Mouse (Mus musculus) forebrain, embryonic 13.5 days (tissue): ENCODE results near the gene Erbin. TPM values are rescaled to one million over a fixed set of nuclear protein-coding genes. Genes with fewer than 3 reads are reported as not detected.

Experiments used
- ATAC-seq: fragments of 200-750 bp; cut with Nextera tagmentation; 2 replicates; pipeline ENCODE4 v1.8.0; 2017
- H3K27ac ChIP-seq: fragments of 300-500 bp; sonication (generic); 2 replicates; pipeline ENCODE4 v1.5.1; 2015; ENCODE audit warnings: inconsistent platforms, mild to moderate bottlenecking, moderate library complexity
- H3K27me3 ChIP-seq: fragments of 300-500 bp; sonication (generic); 2 replicates; pipeline ENCODE4 v1.6.1; 2015; ENCODE audit warnings: mild to moderate bottlenecking, inconsistent platforms
- H3K36me3 ChIP-seq: fragments of 300-500 bp; sonication (generic); 2 replicates; pipeline ENCODE4 v1.6.1; 2015; ENCODE audit warnings: mild to moderate bottlenecking, inconsistent platforms; ENCODE audit not compliant: poor library complexity, severe bottlenecking
- H3K4me1 ChIP-seq: fragments of 300-500 bp; sonication (generic); 2 replicates; pipeline ENCODE4 v1.6.1; 2015; ENCODE audit warnings: inconsistent platforms
- H3K4me2 ChIP-seq: fragments of 300-500 bp; sonication (generic); 2 replicates; pipeline ENCODE4 v1.6.1; 2015; ENCODE audit warnings: inconsistent platforms, mild to moderate bottlenecking, moderate library complexity
- H3K4me3 ChIP-seq: fragments of 300-500 bp; sonication (generic); 2 replicates; pipeline ENCODE4 v1.5.1; 2015; ENCODE audit warnings: mild to moderate bottlenecking, inconsistent platforms
- H3K9ac ChIP-seq: fragments of 300-500 bp; sonication (generic); 2 replicates; pipeline ENCODE4 v1.6.1; 2015; ENCODE audit warnings: mild to moderate bottlenecking, inconsistent platforms
- H3K9me3 ChIP-seq: fragments of 300-500 bp; sonication (generic); replicated peaks from 2 replicates; pipeline ENCODE4 v1.6.1; 2016; ENCODE audit warnings: inconsistent platforms
- WGBS: fragments of 180-500 bp; shearing (Covaris S2); methylation state at CpG from one replicate; pipeline ENCODE4 v1.1.7; 2015; 5-methylcytosine and 5-hydroxymethylcytosine counted together
- polyA plus RNA-seq: library from polyadenylated mRNA; unstranded; fragments of >200 nt; fragmentation: Nextera tagmentation; extraction: Ambion mirVana; gene quantifications from 2 replicates; pipeline ENCODE4 v1.2.1, GENCODE M21; 2015

The Erbin gene
- polyA plus RNA-seq, 1 experiment from 2014 or later = 15.6 TPM

GRCm38 (mm10) chr13:103900015-103900414 lies 20.3 kb downstream of the Erbin start:
- no peaks in the 10 kb centered on the region for H3K27me3 ChIP-seq
- H3K4me3 ChIP-seq = no peak overlapping the region
- H3K9ac ChIP-seq = no peak overlapping the region
- WGBS = 100% methylated on average over 1 of the region's 1 CpGs
- no peak for ATAC-seq
- peaks cover 9% of the 10 kb centered on the region for H3K36me3 ChIP-seq
- H3K9me3 ChIP-seq = peaks cover 3% of the 10 kb centered on the region
- no peak overlapping the region for H3K4me2 ChIP-seq
- H3K27ac ChIP-seq = no peak overlapping the region
- H3K4me1 ChIP-seq = no peaks in the 10 kb centered on the region

- ATAC-seq = no peak
- no peak overlapping the region for H3K9ac ChIP-seq
- 96% methylated on average over 4 of the region's 4 CpGs for WGBS
Observed at GRCm38 (mm10) chr13:103897606-103898005, 22.7 kb downstream of the Erbin start.

GRCm38 (mm10) chr13:103893065-103893464 lies 27.2 kb downstream of the Erbin start:
- H3K27ac ChIP-seq = no peak overlapping the region
- H3K4me1 ChIP-seq = peaks cover 13% of the 10 kb centered on the region
- H3K4me2 ChIP-seq = no peak overlapping the region
- H3K9me3 ChIP-seq = no peaks in the 10 kb centered on the region; the same call in 1 of the 2 replicates
- H3K27me3 ChIP-seq = no peaks in the 10 kb centered on the region
- H3K4me3 ChIP-seq = no peak overlapping the region
- ATAC-seq = no peak
- H3K9ac ChIP-seq = no peak overlapping the region
- 96% methylated on average over 5 of the region's 5 CpGs for WGBS
- peaks cover 3% of the 10 kb centered on the region; the same call in 1 of the 2 replicates for H3K36me3 ChIP-seq

More at GRCm38 (mm10) chr13:103897606-103898005, 22.7 kb downstream of the Erbin start:
- H3K4me2 ChIP-seq = no peak overlapping the region
- H3K9me3 ChIP-seq = peaks cover 3% of the 10 kb centered on the region
- no peak overlapping the region for H3K4me3 ChIP-seq
- peaks cover 9% of the 10 kb centered on the region for H3K36me3 ChIP-seq
- H3K27ac ChIP-seq = no peak overlapping the region
- no peaks in the 10 kb centered on the region for H3K27me3 ChIP-seq
- H3K4me1 ChIP-seq = no peaks in the 10 kb centered on the region

DNA sequence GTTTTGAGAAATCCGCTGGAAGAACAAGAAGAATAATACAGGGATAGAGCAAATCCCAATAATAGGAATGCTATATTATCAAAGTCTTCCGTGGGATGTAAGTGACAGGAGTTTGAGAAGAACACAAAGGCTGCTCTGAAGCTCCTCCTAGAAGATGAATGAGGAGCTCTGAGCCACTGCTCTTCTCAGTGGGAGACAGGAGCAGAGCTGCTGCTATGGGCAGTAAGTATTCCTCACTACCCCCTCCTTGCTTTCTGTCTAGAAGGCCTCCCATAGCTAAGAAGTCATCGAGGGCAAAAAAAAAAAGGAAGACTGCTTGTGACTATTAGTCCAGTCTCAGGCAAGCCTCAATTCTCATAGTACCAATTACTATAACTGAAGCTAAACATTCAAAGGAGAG lies 30.3 kb downstream of the Erbin start:
- H3K27ac ChIP-seq = no peak overlapping the region
- peaks cover 13% of the 10 kb centered on the region for H3K4me1 ChIP-seq
- ATAC-seq = peak; percentile 57; the same call in 1 of the 2 replicates
- H3K4me3 ChIP-seq = no peak overlapping the region
- H3K36me3 ChIP-seq = no peaks in the 10 kb centered on the region; the same call in 1 of the 2 replicates
- no peaks in the 10 kb centered on the region for H3K27me3 ChIP-seq
- no peak overlapping the region for H3K4me2 ChIP-seq
- no peaks in the 10 kb centered on the region for H3K9me3 ChIP-seq
- 29% methylated on average over 3 of the region's 3 CpGs for WGBS
- H3K9ac ChIP-seq = no peak overlapping the region

- Histone ChIP-seq H3K4me3 (no peak overlapping the region), H3K36me3 (no peaks in the 10 kb centered on the region; the same call in 1 of the 2 replicates), H3K4me1 (peaks cover 13% of the 10 kb centered on the region), H3K4me2 (no peak overlapping the region), H3K9me3 (no peaks in the 10 kb centered on the region), H3K9ac (no peak overlapping the region), H3K27me3 (no peaks in the 10 kb centered on the region), H3K27ac (no peak overlapping the region)
- no peak for ATAC-seq
- 92% methylated on average over 3 of the region's 3 CpGs for WGBS
Observed at GRCm38 (mm10) chr13:103886503-103886902, 33.8 kb downstream of the Erbin start.

- H3K9ac ChIP-seq = no peak overlapping the region
- H3K36me3 ChIP-seq = peaks cover 11% of the 10 kb centered on the region
- H3K4me3 ChIP-seq = no peak overlapping the region
- no peaks in the 10 kb centered on the region for H3K4me1 ChIP-seq
- H3K27me3 ChIP-seq = no peaks in the 10 kb centered on the region
- no peak for ATAC-seq
- no peak overlapping the region for H3K4me2 ChIP-seq
- WGBS = 95% methylated on average over 4 of the region's 4 CpGs
- H3K27ac ChIP-seq = no peak overlapping the region
- no peaks in the 10 kb centered on the region for H3K9me3 ChIP-seq
Observed at GRCm38 (mm10) chr13:103881200-103881599, 39.1 kb downstream of the Erbin start.

DNA sequence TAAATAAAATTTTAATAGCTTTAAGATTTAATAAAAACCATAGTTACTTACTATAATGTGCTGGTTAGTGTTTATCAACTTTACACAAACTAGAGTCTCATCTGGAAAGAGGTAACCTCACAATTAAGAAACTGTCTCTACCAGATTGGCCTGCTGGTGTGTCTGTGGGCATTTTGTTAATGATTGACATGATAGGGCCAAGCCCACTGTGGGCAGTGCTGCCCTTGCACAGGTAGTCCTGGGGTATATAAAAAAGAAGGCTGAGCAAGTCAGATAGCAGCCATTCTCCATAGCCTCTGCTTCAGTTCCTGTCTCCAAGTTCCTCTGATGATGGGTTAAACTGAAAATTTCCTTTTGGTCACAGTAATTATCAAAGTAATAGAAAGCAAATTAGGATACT lies 43.6 kb downstream of the Erbin start:
- Histone ChIP-seq H3K9me3 (no peaks in the 10 kb centered on the region), H3K27ac (no peak overlapping the region), H3K9ac (no peak overlapping the region), H3K4me2 (no peak overlapping the region), H3K36me3 (peaks cover 11% of the 10 kb centered on the region), H3K4me3 (no peak overlapping the region), H3K27me3 (no peaks in the 10 kb centered on the region), H3K4me1 (no peaks in the 10 kb centered on the region)
- no peak for ATAC-seq

DNA sequence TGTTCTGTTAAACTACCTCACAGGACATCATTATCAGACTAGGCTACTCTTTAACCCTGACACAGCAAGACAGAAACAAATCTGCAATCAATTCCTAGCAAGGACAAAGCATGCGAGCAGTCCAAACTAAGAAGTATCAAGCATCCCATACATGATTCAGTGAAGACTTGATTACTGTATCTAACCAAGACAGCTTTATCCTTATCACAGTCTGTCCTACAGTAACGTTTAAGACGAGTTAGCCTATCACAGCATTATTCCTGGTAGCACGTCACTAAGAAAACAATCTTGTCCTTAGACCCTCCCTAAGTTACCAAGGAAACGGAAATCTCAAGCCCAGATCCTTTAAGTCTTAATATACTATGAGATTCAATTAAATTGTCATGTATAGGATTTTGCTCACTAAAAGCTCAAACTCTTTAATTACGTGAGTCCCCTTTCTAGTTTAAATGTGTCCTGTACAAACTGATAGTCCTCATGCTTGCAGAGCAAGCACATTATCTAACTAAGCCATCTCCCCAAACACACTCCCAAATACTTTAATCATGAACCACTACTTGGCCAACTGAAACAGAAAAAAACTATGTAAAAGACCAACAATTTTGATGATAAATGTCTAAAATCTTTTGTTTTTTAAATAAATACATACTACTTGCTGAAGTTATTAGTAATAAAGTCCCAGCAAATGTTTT lies 44.3 kb downstream of the Erbin start:
- H3K9ac ChIP-seq = no peak overlapping the region
- WGBS = 85% methylated on average over 6 of the region's 6 CpGs
- no peak for ATAC-seq
- H3K9me3 ChIP-seq = no peaks in the 10 kb centered on the region
- H3K36me3 ChIP-seq = peaks cover 11% of the 10 kb centered on the region
- no peak overlapping the region for H3K27ac ChIP-seq
- no peaks in the 10 kb centered on the region for H3K4me1 ChIP-seq
- no peak overlapping the region for H3K4me3 ChIP-seq
- H3K4me2 ChIP-seq = no peak overlapping the region
- no peaks in the 10 kb centered on the region for H3K27me3 ChIP-seq

DNA sequence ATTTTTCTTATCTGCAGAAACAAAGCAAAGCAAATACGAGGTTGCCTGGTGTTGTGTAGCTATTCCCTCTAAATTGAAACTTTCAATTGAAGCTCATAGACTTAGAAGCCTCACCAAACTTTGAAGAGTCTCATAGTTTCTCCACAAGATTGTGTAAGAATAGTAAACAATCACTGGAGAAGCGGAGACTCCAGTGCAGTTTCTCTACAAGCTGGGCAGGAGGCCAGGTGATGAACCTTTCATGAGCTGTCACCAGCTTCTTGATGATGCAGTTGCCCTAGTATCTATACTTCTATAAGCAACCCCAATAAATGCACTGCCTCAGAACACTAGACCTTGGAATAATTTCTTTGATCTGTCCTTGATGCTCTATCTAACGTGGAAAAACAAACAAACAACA lies 49.5 kb downstream of the Erbin start:
- no peaks in the 10 kb centered on the region for H3K9me3 ChIP-seq
- H3K4me3 ChIP-seq = no peak overlapping the region
- no peaks in the 10 kb centered on the region for H3K27me3 ChIP-seq
- no peak overlapping the region for H3K27ac ChIP-seq
- peaks cover 5% of the 10 kb centered on the region for H3K36me3 ChIP-seq
- ATAC-seq = no peak
- H3K4me1 ChIP-seq = no peaks in the 10 kb centered on the region
- H3K4me2 ChIP-seq = no peak overlapping the region
- WGBS = 79% methylated on average over 3 of the region's 3 CpGs
- no peak overlapping the region for H3K9ac ChIP-seq

DNA sequence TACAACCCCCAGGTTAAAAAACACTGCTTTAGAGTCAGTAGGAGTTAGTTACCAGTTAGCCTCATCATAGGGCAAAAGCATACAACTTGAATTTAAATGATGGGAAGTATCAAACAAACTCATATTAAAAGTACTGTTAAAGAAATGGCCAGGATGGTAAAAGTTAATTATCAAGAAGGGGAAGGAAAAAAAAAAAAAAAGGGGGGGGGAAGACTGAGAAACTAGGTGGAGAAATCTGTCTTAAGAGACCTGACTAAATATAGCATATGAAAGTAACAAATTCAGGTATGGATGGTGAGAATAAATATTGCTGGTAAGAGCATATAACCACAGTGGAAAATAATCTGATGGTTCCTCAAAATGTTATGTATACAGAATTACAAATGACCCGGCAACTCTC lies 50.2 kb downstream of the Erbin start:
- H3K9me3 ChIP-seq = no peaks in the 10 kb centered on the region
- no peak overlapping the region for H3K4me3 ChIP-seq
- H3K4me1 ChIP-seq = no peaks in the 10 kb centered on the region
- no peak overlapping the region for H3K4me2 ChIP-seq
- WGBS = 90% methylated on average over 1 of the region's 1 CpGs
- H3K27ac ChIP-seq = no peak overlapping the region
- ATAC-seq = no peak
- H3K27me3 ChIP-seq = no peaks in the 10 kb centered on the region
- H3K36me3 ChIP-seq = peaks cover 5% of the 10 kb centered on the region
- no peak overlapping the region for H3K9ac ChIP-seq

DNA sequence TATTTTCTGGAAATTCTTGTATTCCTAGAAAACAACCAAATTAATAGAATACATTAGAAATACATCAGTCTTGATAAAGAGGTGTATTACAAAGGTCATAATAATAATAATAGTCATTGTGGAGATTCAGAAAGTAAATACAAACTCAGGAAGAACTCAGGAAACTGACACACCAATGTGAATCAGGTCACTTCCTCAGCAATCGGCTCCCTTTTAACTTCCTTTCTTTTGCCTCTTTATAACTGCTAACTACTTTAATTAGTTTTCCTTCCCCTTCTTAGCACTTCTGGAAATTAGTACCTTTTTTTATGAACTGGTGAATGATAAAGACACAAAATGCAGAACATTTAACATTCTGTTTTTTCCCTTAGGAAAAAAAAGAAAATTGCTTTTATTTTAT lies 51.4 kb downstream of the Erbin start:
- Histone ChIP-seq H3K36me3 (peaks cover 11% of the 10 kb centered on the region), H3K9ac (no peak overlapping the region), H3K27me3 (no peaks in the 10 kb centered on the region), H3K4me3 (no peak overlapping the region), H3K27ac (no peak overlapping the region), H3K4me1 (no peaks in the 10 kb centered on the region), H3K9me3 (no peaks in the 10 kb centered on the region), H3K4me2 (no peak overlapping the region)
- 67% methylated on average over 1 of the region's 1 CpGs for WGBS
- no peak for ATAC-seq

- H3K4me2 ChIP-seq = no peak overlapping the region
- H3K9me3 ChIP-seq = no peaks in the 10 kb centered on the region
- H3K27me3 ChIP-seq = no peaks in the 10 kb centered on the region
- peaks cover 26% of the 10 kb centered on the region for H3K36me3 ChIP-seq
- no peak overlapping the region for H3K4me3 ChIP-seq
- H3K9ac ChIP-seq = no peak overlapping the region
- ATAC-seq = no peak
- no peaks in the 10 kb centered on the region for H3K4me1 ChIP-seq
- no peak overlapping the region for H3K27ac ChIP-seq
- 76% methylated on average over 4 of the region's 4 CpGs for WGBS
Observed at GRCm38 (mm10) chr13:103862041-103862440, 58.3 kb downstream of the Erbin start.

DNA sequence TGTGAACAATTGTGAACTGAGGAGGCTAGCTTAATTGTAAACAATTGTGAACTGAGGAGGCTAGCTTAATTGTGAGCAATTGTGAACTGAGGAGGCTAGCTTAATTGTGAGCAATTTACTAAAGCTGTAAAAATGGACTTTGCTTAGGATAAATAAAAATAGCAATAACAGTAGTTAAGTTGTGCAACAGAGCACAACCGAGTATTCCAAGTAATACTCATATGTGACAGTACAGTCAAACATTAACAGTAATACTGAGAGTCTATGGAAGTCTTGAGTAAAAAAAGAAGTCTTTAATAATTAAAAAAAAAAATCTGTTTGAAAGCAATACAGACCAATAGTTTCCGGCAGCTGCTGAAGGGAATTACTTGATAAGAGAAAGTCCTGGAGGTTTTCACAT lies 61.3 kb downstream of the Erbin start:
- Histone ChIP-seq H3K4me1 (no peaks in the 10 kb centered on the region), H3K36me3 (peaks cover 29% of the 10 kb centered on the region), H3K27ac (no peak overlapping the region), H3K9ac (no peak overlapping the region), H3K27me3 (no peaks in the 10 kb centered on the region), H3K9me3 (no peaks in the 10 kb centered on the region), H3K4me2 (no peak overlapping the region), H3K4me3 (no peak overlapping the region)
- ATAC-seq = no peak
- 92% methylated on average over 2 of the region's 2 CpGs for WGBS
